Mouse (Mus musculus): ENCODE measurements around the gene Arhgef25.
A peak's percentile ranks its signal among the peaks of the same experiment; 100 is the strongest.

The Arhgef25 gene

GRCm38 (mm10) chr10:127189651-127190381, at the start of gene Arhgef25:
Gene Arhgef25, minus strand, starts transcription at chr10:127190083.
- DNase-seq: peak in 1 of 2 experiments; percentile 57

GRCm38 (mm10) chr10:127238241-127238824, 48.5 kb upstream of the Arhgef25 start:
- DNase-seq: no peak

- DNase-seq: no peak
Observed at GRCm38 (mm10) chr10:127236541-127236940, 46.7 kb upstream of the Arhgef25 start.

GRCm38 (mm10) chr10:127233141-127233540, 43.3 kb upstream of the Arhgef25 start:
- DNase-seq: peak in 1 of 2 experiments; percentile 60

- DNase-seq: peak; percentile 59 to 70
Observed at GRCm38 (mm10) chr10:127231741-127232140, 41.9 kb upstream of the Arhgef25 start.

GRCm38 (mm10) chr10:127230693-127231092, 40.8 kb upstream of the Arhgef25 start:
- DNase-seq: no peak

- peak; percentile 49 to 60 for DNase-seq
Observed at GRCm38 (mm10) chr10:127228897-127229296, 39.0 kb upstream of the Arhgef25 start.

- DNase-seq: no peak
Observed at GRCm38 (mm10) chr10:127227163-127227562, 37.3 kb upstream of the Arhgef25 start.

GRCm38 (mm10) chr10:127226318-127226895, 36.5 kb upstream of the Arhgef25 start:
- peak; percentile 39 to 57 for DNase-seq

GRCm38 (mm10) chr10:127225732-127226131, 35.8 kb upstream of the Arhgef25 start:
- no peak for DNase-seq

GRCm38 (mm10) chr10:127225213-127225612, 35.3 kb upstream of the Arhgef25 start:
- DNase-seq: no peak

GRCm38 (mm10) chr10:127218339-127218738, 28.5 kb upstream of the Arhgef25 start:
- no peak for DNase-seq

GRCm38 (mm10) chr10:127217177-127217576, 27.3 kb upstream of the Arhgef25 start:
- no peak for DNase-seq

GRCm38 (mm10) chr10:127216456-127216855, 26.6 kb upstream of the Arhgef25 start:
- DNase-seq: peak in 1 of 2 experiments; percentile 54

- DNase-seq: no peak
Observed at GRCm38 (mm10) chr10:127214422-127214803, 24.5 kb upstream of the Arhgef25 start.

- no peak for DNase-seq
Observed at GRCm38 (mm10) chr10:127213704-127214421, 24.0 kb upstream of the Arhgef25 start.

- DNase-seq: peak; percentile 45 to 54
Observed at GRCm38 (mm10) chr10:127213272-127213671, 23.4 kb upstream of the Arhgef25 start.

GRCm38 (mm10) chr10:127211414-127211854, 21.6 kb upstream of the Arhgef25 start, which contains the start of gene Pip4k2c:
Gene Pip4k2c, minus strand, starts transcription at chr10:127211585.
- DNase-seq: peak; percentile 94 to 97

- DNase-seq: no peak
Observed at GRCm38 (mm10) chr10:127210961-127211405, 21.1 kb upstream of the Arhgef25 start.

GRCm38 (mm10) chr10:127209928-127210570, 20.2 kb upstream of the Arhgef25 start:
- no peak for DNase-seq

GRCm38 (mm10) chr10:127208921-127209320, 19.0 kb upstream of the Arhgef25 start:
- no peak for DNase-seq

GRCm38 (mm10) chr10:127205373-127205772, 15.5 kb upstream of the Arhgef25 start:
- no peak for DNase-seq

Measured in cerebellum, postnatal 25 days (tissue).